Mouse (Mus musculus): ENCODE data around the gene Commd2. TPM values are rescaled to one million over a fixed set of nuclear protein-coding genes. Genes with fewer than 3 reads are reported as not detected.

Gene Commd2
- polyA plus RNA-seq (2015; fragmentation: Nextera tagmentation; extraction: Ambion mirVana) = 37.7 and 38.3 TPM in 2 replicates

GRCm38 (mm10) chr3:57651231-57651864 lies at the start of gene Commd2:
TSS of gene Commd2 (minus strand) at chr3:57651715.
- TF ChIP-seq EP300 (IDR thresholded peaks at IDR 0.05; ENCODE audit: low read depth) (no peak), CTCF (IDR thresholded peaks at IDR 0.05; ENCODE audit: low read depth) (no peak)
- ATAC-seq (peak; percentile 100), DNase-seq (peak; percentile 91)
- peak within 1 kb of the TSS; percentile 75 for H3K4me2 ChIP-seq (ENCODE audit: low read depth, low read length)
- peak within 1 kb of the TSS; percentile 87 for H3K4me3 ChIP-seq (ENCODE audit: low read depth, low read length)
- no peaks in the 10 kb centered on the region for H3K27me3 ChIP-seq (ENCODE audit: insufficient read depth, low read length)
- under 1% methylated on average over 42 of the region's 42 CpGs for WGBS (ENCODE audit: insufficient replicate concordance)
- peaks cover 2% of the 10 kb centered on the region; the same call in 1 of the 2 replicates for H3K36me3 ChIP-seq (replicated peaks; ENCODE audit: insufficient read depth, low read length)
- H3K9me3 ChIP-seq (ENCODE audit: low read length) = no peaks in the 10 kb centered on the region
- peaks cover 2% of the 10 kb centered on the region; the same call in 1 of the 2 replicates for H3K4me1 ChIP-seq (ENCODE audit: insufficient read depth)
- H3K27ac ChIP-seq (ENCODE audit: low read depth) = peak within 1 kb of the TSS; percentile 78
- peak within 1 kb of the TSS; percentile 88 for H3K9ac ChIP-seq (replicated peaks)

- Histone ChIP-seq H3K4me3 (ENCODE audit: low read depth, low read length) (no peak overlapping the region), H3K9me3 (ENCODE audit: low read length) (no peaks in the 10 kb centered on the region), H3K4me1 (ENCODE audit: insufficient read depth) (no peaks in the 10 kb centered on the region), H3K36me3 (replicated peaks; ENCODE audit: insufficient read depth, low read length) (no peaks in the 10 kb centered on the region), H3K27ac (ENCODE audit: low read depth) (peak overlapping the region; percentile 96), H3K4me2 (ENCODE audit: low read depth, low read length) (0 out of 2 replicates have a peak overlapping the region, but pooled peaks have one; percentile 11), H3K9ac (replicated peaks) (peak overlapping the region; percentile 45; the same call in 1 of the 2 replicates), H3K27me3 (ENCODE audit: insufficient read depth, low read length) (no peaks in the 10 kb centered on the region)
- TF ChIP-seq CTCF (IDR thresholded peaks at IDR 0.05; ENCODE audit: low read depth) = no peak
- TF ChIP-seq EP300 (IDR thresholded peaks at IDR 0.05; ENCODE audit: low read depth) = no peak
- WGBS (ENCODE audit: insufficient replicate concordance) = 59% methylated on average over 9 of the region's 9 CpGs
- peak; percentile 95 for ATAC-seq
- DNase-seq = peak; percentile 21
These were observed 45.3 kb upstream of the Commd2 start for GRCm38 (mm10) chr3:57696779-57697178.

DNA sequence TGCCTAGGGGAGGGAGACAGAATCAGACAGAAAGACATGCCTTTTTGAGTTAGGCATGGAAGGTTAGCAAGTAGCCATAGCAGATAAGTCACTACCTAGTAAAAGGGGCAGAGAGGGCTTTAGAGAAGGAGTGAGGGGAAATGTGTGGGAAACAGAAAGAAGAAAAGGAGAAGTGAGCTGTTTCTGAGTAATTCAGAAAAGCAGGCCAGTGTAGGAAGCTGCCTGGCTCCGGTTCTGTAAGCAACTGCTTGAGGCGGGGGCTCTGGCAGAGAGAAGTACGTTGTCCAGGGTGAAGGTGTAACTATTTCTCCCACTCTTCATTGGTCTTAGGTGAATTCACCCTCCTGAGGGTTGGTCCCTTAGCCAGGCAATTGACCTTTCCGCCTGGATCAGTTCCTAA lies 44.7 kb upstream of the Commd2 start:
- peak overlapping the region; percentile 45; the same call in 1 of the 2 replicates for H3K9ac ChIP-seq (replicated peaks)
- TF ChIP-seq EP300 (IDR thresholded peaks at IDR 0.05; ENCODE audit: low read depth) = no peak
- no peak for TF ChIP-seq CTCF (IDR thresholded peaks at IDR 0.05; ENCODE audit: low read depth)

GRCm38 (mm10) chr3:57692719-57693118 lies 41.2 kb upstream of the Commd2 start, which contains the start of gene Ankub1:
TSS of gene Ankub1 (minus strand) at chr3:57692799.
- TF ChIP-seq EP300 (IDR thresholded peaks at IDR 0.05; ENCODE audit: low read depth) = no peak
- TF ChIP-seq CTCF (IDR thresholded peaks at IDR 0.05; ENCODE audit: low read depth) = no peak
- Histone ChIP-seq H3K27me3 (ENCODE audit: insufficient read depth, low read length) (no peaks in the 10 kb centered on the region), H3K9me3 (ENCODE audit: low read length) (no peaks in the 10 kb centered on the region), H3K9ac (replicated peaks) (no peak within 1 kb of the TSS), H3K4me2 (ENCODE audit: low read depth, low read length) (no peak within 1 kb of the TSS), H3K4me1 (ENCODE audit: insufficient read depth) (no peaks in the 10 kb centered on the region), H3K27ac (ENCODE audit: low read depth) (no peak within 1 kb of the TSS), H3K4me3 (ENCODE audit: low read depth, low read length) (no peak within 1 kb of the TSS), H3K36me3 (replicated peaks; ENCODE audit: insufficient read depth, low read length) (no peaks in the 10 kb centered on the region)
- ATAC-seq (no peak), DNase-seq (no peak)
- WGBS (ENCODE audit: insufficient replicate concordance) = 65% methylated on average over 2 of the region's 2 CpGs

More for the DNA sequence above, 44.7 kb upstream of the Commd2 start:
- 56% methylated on average over 4 of the region's 4 CpGs for WGBS (ENCODE audit: insufficient replicate concordance)
- H3K4me3 ChIP-seq (ENCODE audit: low read depth, low read length) = no peak overlapping the region
- H3K9me3 ChIP-seq (ENCODE audit: low read length) = no peaks in the 10 kb centered on the region
- H3K4me2 ChIP-seq (ENCODE audit: low read depth, low read length) = peak overlapping the region; percentile 11; the same call in 1 of the 2 replicates
- H3K27ac ChIP-seq (ENCODE audit: low read depth) = peak overlapping the region; percentile 96
- H3K4me1 ChIP-seq (ENCODE audit: insufficient read depth) = no peaks in the 10 kb centered on the region
- ATAC-seq = no peak
- H3K27me3 ChIP-seq (ENCODE audit: insufficient read depth, low read length) = no peaks in the 10 kb centered on the region
- H3K36me3 ChIP-seq (replicated peaks; ENCODE audit: insufficient read depth, low read length) = no peaks in the 10 kb centered on the region
- no peak for DNase-seq

- 56% methylated on average over 4 of the region's 4 CpGs for WGBS (ENCODE audit: insufficient replicate concordance)
- Histone ChIP-seq H3K4me1 (ENCODE audit: insufficient read depth) (no peaks in the 10 kb centered on the region), H3K27me3 (ENCODE audit: insufficient read depth, low read length) (no peaks in the 10 kb centered on the region), H3K27ac (ENCODE audit: low read depth) (no peak overlapping the region), H3K9me3 (ENCODE audit: low read length) (no peaks in the 10 kb centered on the region), H3K36me3 (replicated peaks; ENCODE audit: insufficient read depth, low read length) (no peaks in the 10 kb centered on the region), H3K4me3 (ENCODE audit: low read depth, low read length) (no peak overlapping the region), H3K4me2 (ENCODE audit: low read depth, low read length) (no peak overlapping the region), H3K9ac (replicated peaks) (no peak overlapping the region)
- ATAC-seq (no peak), DNase-seq (no peak)
- TF ChIP-seq CTCF (IDR thresholded peaks at IDR 0.05; ENCODE audit: low read depth) (no peak), EP300 (IDR thresholded peaks at IDR 0.05; ENCODE audit: low read depth) (no peak)
These were observed 40.3 kb upstream of the Commd2 start for GRCm38 (mm10) chr3:57691772-57692171.

- Histone ChIP-seq H3K27ac (ENCODE audit: low read depth) (no peak overlapping the region), H3K36me3 (replicated peaks; ENCODE audit: insufficient read depth, low read length) (no peaks in the 10 kb centered on the region), H3K4me3 (ENCODE audit: low read depth, low read length) (no peak overlapping the region), H3K4me1 (ENCODE audit: insufficient read depth) (no peaks in the 10 kb centered on the region), H3K9me3 (ENCODE audit: low read length) (no peaks in the 10 kb centered on the region), H3K4me2 (ENCODE audit: low read depth, low read length) (no peak overlapping the region), H3K27me3 (ENCODE audit: insufficient read depth, low read length) (no peaks in the 10 kb centered on the region), H3K9ac (replicated peaks) (no peak overlapping the region)
- no peak for TF ChIP-seq CTCF (IDR thresholded peaks at IDR 0.05; ENCODE audit: low read depth)
- TF ChIP-seq EP300 (IDR thresholded peaks at IDR 0.05; ENCODE audit: low read depth) = no peak
- no peak for DNase-seq
- ATAC-seq = no peak
These were observed 26.3 kb upstream of the Commd2 start for GRCm38 (mm10) chr3:57677786-57678185.

Data from liver, postnatal 0 days (tissue).